Mouse (Mus musculus) kidney, postnatal 4 days (tissue): ENCODE results near the gene Zbtb45.

ENCODE experiments used
- DNase-seq, 2 experiments: peaks; one replicate each; pipeline ENCODE4 v3.0.0; 2021; ENCODE audit warnings: mixed read lengths in 2 of 2

Gene Zbtb45

GRCm38 (mm10) chr7:13010005-13010908 is at the start of gene Zbtb45:
Zbtb45 (minus strand) TSS chr7:13010034.
- peak in 1 of 2 experiments; percentile 22 for DNase-seq

GRCm38 (mm10) chr7:13059536-13059935 is 49.7 kb upstream of the Zbtb45 start:
- no peak for DNase-seq

GRCm38 (mm10) chr7:13056913-13057700 is 47.3 kb upstream of the Zbtb45 start:
- no peak for DNase-seq

GRCm38 (mm10) chr7:13054287-13055010 is 44.6 kb upstream of the Zbtb45 start, which contains the start of gene Mzf1:
Mzf1 (minus strand) TSS chr7:13054764.
- peak; percentile 93 to 95 for DNase-seq

- no peak for DNase-seq
Observed at GRCm38 (mm10) chr7:13053961-13054286, 44.1 kb upstream of the Zbtb45 start.

GRCm38 (mm10) chr7:13053501-13053900 is 43.7 kb upstream of the Zbtb45 start:
- no peak for DNase-seq

GRCm38 (mm10) chr7:13053001-13053400 is 43.2 kb upstream of the Zbtb45 start:
- no peak for DNase-seq

GRCm38 (mm10) chr7:13046084-13046483 is 36.2 kb upstream of the Zbtb45 start:
- DNase-seq: peak; percentile 72 to 78

- DNase-seq: no peak
Observed at GRCm38 (mm10) chr7:13044254-13044625, 34.4 kb upstream of the Zbtb45 start.

- peak; percentile 52 to 71 for DNase-seq
Observed at GRCm38 (mm10) chr7:13043445-13044253, 33.8 kb upstream of the Zbtb45 start.

- DNase-seq: no peak
Observed at GRCm38 (mm10) chr7:13043120-13043444, 33.2 kb upstream of the Zbtb45 start.

GRCm38 (mm10) chr7:13042511-13042910 is 32.7 kb upstream of the Zbtb45 start:
- no peak for DNase-seq

GRCm38 (mm10) chr7:13041256-13041655 is 31.4 kb upstream of the Zbtb45 start:
- DNase-seq: peak in 1 of 2 experiments; percentile 49

- DNase-seq: no peak
Observed at GRCm38 (mm10) chr7:13039181-13039580, 29.3 kb upstream of the Zbtb45 start.

- DNase-seq: peak in 1 of 2 experiments; percentile 53
Observed at GRCm38 (mm10) chr7:13038621-13039169, 28.9 kb upstream of the Zbtb45 start.

GRCm38 (mm10) chr7:13037901-13038555 is 28.2 kb upstream of the Zbtb45 start, which contains the start of gene Ube2m:
Ube2m (minus strand) TSS chr7:13038275.
- DNase-seq: peak; percentile 99

GRCm38 (mm10) chr7:13037366-13037765 is 27.5 kb upstream of the Zbtb45 start:
- no peak for DNase-seq

- no peak for DNase-seq
Observed at GRCm38 (mm10) chr7:13036806-13037205, 27.0 kb upstream of the Zbtb45 start.

GRCm38 (mm10) chr7:13035211-13035855 is 25.5 kb upstream of the Zbtb45 start:
- peak in 1 of 2 experiments; percentile 24 for DNase-seq

- peak; percentile 98 for DNase-seq
Observed at GRCm38 (mm10) chr7:13034148-13034977, 24.5 kb upstream of the Zbtb45 start, which contains the start of gene Chmp2a. Chmp2a (minus strand) TSS chr7:13034807.
